17 mouse cellular contexts compared by ENCODE assay signal in genomic region chr14:62928101-62928541, GRCm38 (mm10). TPM values are rescaled to one million over a fixed set of nuclear protein-coding genes. Genes with fewer than 3 reads are reported as not detected.
DNase-seq lines count a peak whose midpoint lies in the region; ATAC-seq lines count a peak whose summit lies in the region.
"Had no signal": no experiment of that assay in that cellular context is flagged by ENCODE, and none has a peak within 500 bp of the region (broad histone marks: within the 10 kb centered on the region; RNA-seq: fewer than 3 reads in every experiment).

No protein-coding gene starts in this region.

- H3K4me3 ChIP-seq in limb, embryonic 12.5 days (replicated peaks): no peak overlapping the region
- no peak overlapping the region for H3K4me3 ChIP-seq in limb, embryonic 10.5 days
- H3K4me3 ChIP-seq: embryonic facial prominence, embryonic 12.5 days; heart, embryonic 13.5 days; limb, embryonic 15.5 days; lung, embryonic 15.5 days had no signal

- H3K27me3 ChIP-seq in limb, embryonic 12.5 days: no peaks in the 10 kb centered on the region
- no peaks in the 10 kb centered on the region for H3K27me3 ChIP-seq in limb, embryonic 10.5 days (ENCODE audit: low read depth, poor library complexity, severe bottlenecking)
- H3K27me3 ChIP-seq: embryonic facial prominence, embryonic 12.5 days; heart, embryonic 13.5 days; limb, embryonic 15.5 days; lung, embryonic 15.5 days had no signal

- H3K9ac ChIP-seq in limb, embryonic 12.5 days (replicated peaks): no peak overlapping the region
- H3K9ac ChIP-seq: embryonic facial prominence, embryonic 12.5 days; heart, embryonic 13.5 days; limb, embryonic 15.5 days; lung, embryonic 15.5 days had no signal

- no peaks in the 10 kb centered on the region for H3K4me1 ChIP-seq in limb, embryonic 12.5 days (replicated peaks)
- no peaks in the 10 kb centered on the region for H3K4me1 ChIP-seq in limb, embryonic 10.5 days
- H3K4me1 ChIP-seq: embryonic facial prominence, embryonic 12.5 days; limb, embryonic 15.5 days; lung, embryonic 15.5 days had no signal

- peaks cover 28% of the 10 kb centered on the region for H3K36me3 ChIP-seq in limb, embryonic 12.5 days
- peaks cover 30% of the 10 kb centered on the region for H3K36me3 ChIP-seq in limb, embryonic 10.5 days

- peak overlapping the region; percentile 12; the same call in 1 of the 2 replicates for H3K27ac ChIP-seq in limb, embryonic 12.5 days
- H3K27ac ChIP-seq in limb, embryonic 10.5 days: no peak overlapping the region
- H3K27ac ChIP-seq: embryonic facial prominence, embryonic 12.5 days; heart, embryonic 13.5 days; limb, embryonic 15.5 days; lung, embryonic 15.5 days had no signal

- no peak overlapping the region for H3K4me2 ChIP-seq in limb, embryonic 12.5 days
- H3K4me2 ChIP-seq: embryonic facial prominence, embryonic 12.5 days; heart, embryonic 13.5 days; limb, embryonic 15.5 days; lung, embryonic 15.5 days had no signal

- no peaks in the 10 kb centered on the region for H3K9me3 ChIP-seq in limb, embryonic 12.5 days
- no peaks in the 10 kb centered on the region for H3K9me3 ChIP-seq in limb, embryonic 10.5 days (replicated peaks)
- H3K9me3 ChIP-seq: embryonic facial prominence, embryonic 12.5 days; heart, embryonic 13.5 days; limb, embryonic 15.5 days; lung, embryonic 15.5 days had no signal

- WGBS in limb, embryonic 12.5 days: 83% methylated on average over 5 of the region's 5 CpGs
- WGBS in limb, embryonic 10.5 days: 81% methylated on average over 5 of the region's 5 CpGs

- ATAC-seq in limb, embryonic 12.5 days (ENCODE audit: insufficient number of reproducible peaks, insufficient read depth, low FRiP score, low TSS enrichment, low read depth): no peak
- ATAC-seq: intestine, postnatal 0 days had no signal

- no peak for DNase-seq in limb, embryonic 10.5 days (ENCODE audit: low spot score)
- DNase-seq in 416B (ENCODE audit: low read depth): peak; percentile 75
- peak; percentile 61 for DNase-seq in CD4-positive helper T cell, adult 2 months (ENCODE audit: low read depth, low spot score)
- peak; percentile 65 for DNase-seq in induced T-regulatory cell, adult 2 months (ENCODE audit: low read depth)
- DNase-seq in testis, postnatal 14 days (ENCODE audit: low spot score): no peak
- no peak for DNase-seq in cerebellum, adult 8-10 months
- DNase-seq: cerebellum, postnatal 14 days; gastrocnemius, postnatal 10 days; kidney, postnatal 25 days; midbrain, embryonic 14.5 days had no signal

RNA-seq across cellular contexts. Expression of gene Defb48, which starts 56.2 kb away (rescaled TPM):
- not detected in 2 replicates for polyA plus RNA-seq in limb, embryonic 12.5 days (2016; fragmentation: Nextera tagmentation; extraction: Ambion mirVana)
- not detected in 2 replicates for polyA plus RNA-seq in limb, embryonic 10.5 days (2016; fragmentation: Nextera tagmentation; extraction: Ambion mirVana)
- polyA plus RNA-seq: embryonic facial prominence, embryonic 12.5 days; forebrain, embryonic 11.5 days; heart, embryonic 13.5 days; intestine, postnatal 0 days; limb, embryonic 15.5 days; lung, embryonic 15.5 days; midbrain, embryonic 14.5 days had no signal

Comparison
In these comparisons a context has a peak if more than half of its experiments do, and no peak if none do; other contexts are left out.
1. DNase-seq: peak in 416B (single experiment), CD4-positive helper T cell, adult 2 months (single experiment) and induced T-regulatory cell, adult 2 months (single experiment); none in limb, embryonic 10.5 days (single experiment), testis, postnatal 14 days (single experiment) and cerebellum, adult 8-10 months (single experiment).